Mouse (Mus musculus): ENCODE measurements around the gene Fam208a.

The Fam208a gene

Small RNA genes lying within 50 kb of the gene (microRNA-seq; reads per million reads assigned to microRNA genes)
- gene Gm23633, result 0 reads per million in 2 experiments

Measured in adrenal gland (tissue).